Mouse (Mus musculus) midbrain, embryonic 13.5 days (tissue): ENCODE data around the gene Gm813. TPM values are rescaled to one million over a fixed set of nuclear protein-coding genes. Genes with fewer than 3 reads are reported as not detected.
"Not testable (repeated sequence)": the region's sequence is repeated elsewhere in the genome, so short reads cannot be mapped to it uniquely, and the experiment has no call there.

Experiments used
- ATAC-seq: fragments of 200-750 bp; cut with Nextera tagmentation; 2 replicates; pipeline ENCODE4 v1.8.0; 2017; ENCODE audit warnings: mild to moderate bottlenecking, moderate TSS enrichment, moderate library complexity
- H3K27ac ChIP-seq: fragments of 300-500 bp; sonication (generic); 2 replicates; pipeline ENCODE4 v1.5.1; 2015; ENCODE audit warnings: inconsistent platforms, mild to moderate bottlenecking, moderate library complexity
- H3K27me3 ChIP-seq: fragments of 300-500 bp; sonication (generic); 2 replicates; pipeline ENCODE4 v1.6.1; 2015; ENCODE audit warnings: mild to moderate bottlenecking, inconsistent platforms
- H3K36me3 ChIP-seq: fragments of 300-500 bp; sonication (generic); 2 replicates; pipeline ENCODE4 v1.6.1; 2015; ENCODE audit warnings: mild to moderate bottlenecking, inconsistent platforms
- H3K4me1 ChIP-seq: fragments of 300-500 bp; sonication (generic); replicated peaks from 2 replicates; pipeline ENCODE4 v1.6.1; 2015; ENCODE audit warnings: inconsistent platforms
- H3K4me2 ChIP-seq: fragments of 300-500 bp; sonication (generic); replicated peaks from 2 replicates; pipeline ENCODE4 v1.6.1; 2015; ENCODE audit warnings: moderate library complexity, mild to moderate bottlenecking, inconsistent platforms
- H3K4me3 ChIP-seq: fragments of 300-500 bp; sonication (generic); replicated peaks from 2 replicates; pipeline ENCODE4 v1.5.1; 2015; ENCODE audit warnings: mild to moderate bottlenecking, inconsistent platforms
- H3K9ac ChIP-seq: fragments of 300-500 bp; sonication (generic); replicated peaks from 2 replicates; pipeline ENCODE4 v1.6.1; 2015; ENCODE audit warnings: mild to moderate bottlenecking, inconsistent platforms
- H3K9me3 ChIP-seq: fragments of 300-500 bp; sonication (generic); 2 replicates; pipeline ENCODE4 v1.6.1; 2016; ENCODE audit warnings: mild to moderate bottlenecking, inconsistent platforms
- WGBS: fragments of 180-500 bp; shearing (Covaris S2); methylation state at CpG from one replicate; pipeline ENCODE4 v1.1.7; 2015; 5-methylcytosine and 5-hydroxymethylcytosine counted together
- polyA plus RNA-seq: library from polyadenylated mRNA; unstranded; fragments of >200 nt; fragmentation: Nextera tagmentation; extraction: Ambion mirVana; gene quantifications from 2 replicates; pipeline ENCODE4 v1.2.1, GENCODE M21; 2015

The Gm813 gene
- polyA plus RNA-seq: not detected in 2 replicates

GRCm38 (mm10) chr16:58616878-58617277, at the start of gene Gm813:
Gene Gm813, minus strand, starts transcription at chr16:58616978.
- H3K9me3 ChIP-seq: no peaks in the 10 kb centered on the region
- no peaks in the 10 kb centered on the region for H3K27me3 ChIP-seq
- H3K9ac ChIP-seq: no peak within 1 kb of the TSS
- H3K4me3 ChIP-seq: no peak within 1 kb of the TSS
- WGBS: 90% methylated on average over 6 of the region's 6 CpGs
- ATAC-seq: no peak
- no peak within 1 kb of the TSS for H3K4me2 ChIP-seq
- H3K27ac ChIP-seq: no peak within 1 kb of the TSS
- H3K4me1 ChIP-seq: no peaks in the 10 kb centered on the region
- H3K36me3 ChIP-seq: no peaks in the 10 kb centered on the region

GRCm38 (mm10) chr16:58665137-58665536, 48.4 kb upstream of the Gm813 start:
- H3K9me3 ChIP-seq, H3K4me2 ChIP-seq, H3K4me1 ChIP-seq, H3K4me3 ChIP-seq, H3K27me3 ChIP-seq, H3K27ac ChIP-seq, H3K36me3 ChIP-seq, ATAC-seq, H3K9ac ChIP-seq: not testable (repeated sequence)

GRCm38 (mm10) chr16:58663816-58664215, 47.0 kb upstream of the Gm813 start:
- no peak overlapping the region for H3K4me2 ChIP-seq
- no peaks in the 10 kb centered on the region for H3K36me3 ChIP-seq
- H3K27ac ChIP-seq: no peak overlapping the region
- no peak overlapping the region for H3K9ac ChIP-seq
- ATAC-seq: no peak
- H3K9me3 ChIP-seq: no peaks in the 10 kb centered on the region
- H3K4me3 ChIP-seq: no peak overlapping the region
- H3K4me1 ChIP-seq: no peaks in the 10 kb centered on the region
- no peaks in the 10 kb centered on the region; the same call in 1 of the 2 replicates for H3K27me3 ChIP-seq
- 97% methylated on average over 2 of the region's 2 CpGs for WGBS

GRCm38 (mm10) chr16:58663021-58663420, 46.2 kb upstream of the Gm813 start:
- Histone ChIP-seq H3K4me3 (no peak overlapping the region), H3K9me3 (no peaks in the 10 kb centered on the region), H3K4me1 (no peaks in the 10 kb centered on the region), H3K36me3 (no peaks in the 10 kb centered on the region), H3K27me3 (no peaks in the 10 kb centered on the region), H3K4me2 (no peak overlapping the region), H3K27ac (no peak overlapping the region), H3K9ac (no peak overlapping the region)
- WGBS: 78% methylated on average over 5 of the region's 5 CpGs
- peak; percentile 63 for ATAC-seq

- H3K4me1 ChIP-seq: no peaks in the 10 kb centered on the region
- H3K4me2 ChIP-seq: no peak overlapping the region
- H3K27me3 ChIP-seq: no peaks in the 10 kb centered on the region
- ATAC-seq: no peak
- no peak overlapping the region for H3K27ac ChIP-seq
- H3K36me3 ChIP-seq: no peaks in the 10 kb centered on the region
- H3K9ac ChIP-seq: no peak overlapping the region
- H3K9me3 ChIP-seq: no peaks in the 10 kb centered on the region
- H3K4me3 ChIP-seq: no peak overlapping the region
Measured at GRCm38 (mm10) chr16:58662287-58662791, 45.6 kb upstream of the Gm813 start.

- no peak overlapping the region for H3K4me2 ChIP-seq
- H3K4me3 ChIP-seq: no peak overlapping the region
- 87% methylated on average over 5 of the region's 5 CpGs for WGBS
- no peaks in the 10 kb centered on the region for H3K27me3 ChIP-seq
- H3K9ac ChIP-seq: no peak overlapping the region
- no peaks in the 10 kb centered on the region for H3K9me3 ChIP-seq
- no peak overlapping the region for H3K27ac ChIP-seq
- H3K36me3 ChIP-seq: no peaks in the 10 kb centered on the region
- ATAC-seq: no peak
- H3K4me1 ChIP-seq: no peaks in the 10 kb centered on the region
Measured at GRCm38 (mm10) chr16:58661826-58662225, 45.0 kb upstream of the Gm813 start.

- Histone ChIP-seq H3K4me1 (no peaks in the 10 kb centered on the region), H3K4me3 (no peak overlapping the region), H3K36me3 (no peaks in the 10 kb centered on the region), H3K9ac (no peak overlapping the region), H3K4me2 (no peak overlapping the region), H3K9me3 (no peaks in the 10 kb centered on the region), H3K27me3 (no peaks in the 10 kb centered on the region), H3K27ac (no peak overlapping the region)
- no peak for ATAC-seq
- WGBS: 92% methylated on average over 6 of the region's 6 CpGs
Measured at GRCm38 (mm10) chr16:58658668-58659067, 41.9 kb upstream of the Gm813 start.

- Histone ChIP-seq H3K36me3 (no peaks in the 10 kb centered on the region), H3K4me1 (no peaks in the 10 kb centered on the region), H3K9me3 (no peaks in the 10 kb centered on the region), H3K27ac (no peak overlapping the region), H3K9ac (no peak overlapping the region), H3K27me3 (no peaks in the 10 kb centered on the region), H3K4me3 (no peak overlapping the region), H3K4me2 (no peak overlapping the region)
- 79% methylated on average over 4 of the region's 4 CpGs for WGBS
- ATAC-seq: no peak
Measured at GRCm38 (mm10) chr16:58656526-58656925, 39.7 kb upstream of the Gm813 start.

- Histone ChIP-seq H3K4me3 (no peak overlapping the region), H3K9me3 (no peaks in the 10 kb centered on the region), H3K27ac (no peak overlapping the region), H3K9ac (no peak overlapping the region), H3K36me3 (no peaks in the 10 kb centered on the region), H3K27me3 (no peaks in the 10 kb centered on the region), H3K4me1 (no peaks in the 10 kb centered on the region), H3K4me2 (no peak overlapping the region)
- no peak for ATAC-seq
Measured at GRCm38 (mm10) chr16:58655751-58656150, 39.0 kb upstream of the Gm813 start.

- H3K4me3 ChIP-seq: no peak overlapping the region
- H3K9ac ChIP-seq: no peak overlapping the region
- no peaks in the 10 kb centered on the region for H3K27me3 ChIP-seq
- H3K27ac ChIP-seq: no peak overlapping the region
- no peaks in the 10 kb centered on the region for H3K36me3 ChIP-seq
- H3K4me2 ChIP-seq: no peak overlapping the region
- WGBS: 95% methylated on average over 10 of the region's 10 CpGs
- H3K9me3 ChIP-seq: no peaks in the 10 kb centered on the region
- H3K4me1 ChIP-seq: no peaks in the 10 kb centered on the region
- ATAC-seq: no peak
Measured at GRCm38 (mm10) chr16:58649979-58650378, 33.2 kb upstream of the Gm813 start.

- no peaks in the 10 kb centered on the region for H3K4me1 ChIP-seq
- 87% methylated on average over 3 of the region's 3 CpGs for WGBS
- no peak within 1 kb of the TSS for H3K4me2 ChIP-seq
- H3K36me3 ChIP-seq: no peaks in the 10 kb centered on the region
- ATAC-seq: no peak
- H3K27ac ChIP-seq: no peak within 1 kb of the TSS
- no peak within 1 kb of the TSS for H3K4me3 ChIP-seq
- no peaks in the 10 kb centered on the region for H3K9me3 ChIP-seq
- H3K27me3 ChIP-seq: no peaks in the 10 kb centered on the region
- H3K9ac ChIP-seq: no peak within 1 kb of the TSS
Measured at GRCm38 (mm10) chr16:58638689-58639175, 22.0 kb upstream of the Gm813 start, which contains the start of gene E330017A01Rik. Gene E330017A01Rik, minus strand, starts transcription at chr16:58638739.

GRCm38 (mm10) chr16:58638016-58638415, 21.2 kb upstream of the Gm813 start:
- Histone ChIP-seq H3K4me2 (no peak overlapping the region), H3K27me3 (no peaks in the 10 kb centered on the region), H3K4me3 (no peak overlapping the region), H3K9me3 (no peaks in the 10 kb centered on the region), H3K9ac (no peak overlapping the region), H3K4me1 (no peaks in the 10 kb centered on the region), H3K27ac (no peak overlapping the region), H3K36me3 (no peaks in the 10 kb centered on the region)
- ATAC-seq: no peak
- WGBS: 85% methylated on average over 7 of the region's 7 CpGs

GRCm38 (mm10) chr16:58637448-58637847, 20.7 kb upstream of the Gm813 start:
- H3K4me3 ChIP-seq: no peak overlapping the region
- 82% methylated on average over 4 of the region's 4 CpGs for WGBS
- no peaks in the 10 kb centered on the region for H3K36me3 ChIP-seq
- no peak for ATAC-seq
- H3K9ac ChIP-seq: no peak overlapping the region
- no peak overlapping the region for H3K4me2 ChIP-seq
- no peaks in the 10 kb centered on the region for H3K27me3 ChIP-seq
- H3K27ac ChIP-seq: no peak overlapping the region
- no peaks in the 10 kb centered on the region for H3K9me3 ChIP-seq
- H3K4me1 ChIP-seq: no peaks in the 10 kb centered on the region
